Mouse (Mus musculus): ENCODE measurements around the gene Map2. TPM values are rescaled to one million over a fixed set of nuclear protein-coding genes. Genes with fewer than 3 reads are reported as not detected.

The Map2 gene
- total RNA-seq, 2 experiments from 2014 or later, result 1,425 to 1,439 TPM

DNA sequence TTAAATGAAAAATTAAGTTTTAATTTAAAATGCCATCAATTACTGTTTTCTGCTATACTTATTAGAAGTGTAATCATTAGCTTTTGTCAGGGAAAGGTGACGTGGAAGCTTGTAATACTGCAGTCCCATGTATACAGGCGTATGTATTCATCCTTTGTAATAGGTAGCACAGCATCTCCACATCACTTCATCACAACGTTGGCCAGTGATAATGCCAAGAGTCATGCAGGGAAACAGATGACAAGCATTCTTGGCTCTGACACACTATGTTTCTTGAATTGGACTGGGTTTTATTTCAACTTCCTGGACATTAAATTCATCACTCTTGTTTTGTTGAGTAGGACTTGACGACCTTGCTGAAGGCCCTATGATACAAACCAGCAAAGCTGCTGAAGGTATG lies 113.9 kb downstream of the Map2 start:
- intact Hi-C loops (cut with DNase I), result no loop called here
- no peak for DNase-seq

DNA sequence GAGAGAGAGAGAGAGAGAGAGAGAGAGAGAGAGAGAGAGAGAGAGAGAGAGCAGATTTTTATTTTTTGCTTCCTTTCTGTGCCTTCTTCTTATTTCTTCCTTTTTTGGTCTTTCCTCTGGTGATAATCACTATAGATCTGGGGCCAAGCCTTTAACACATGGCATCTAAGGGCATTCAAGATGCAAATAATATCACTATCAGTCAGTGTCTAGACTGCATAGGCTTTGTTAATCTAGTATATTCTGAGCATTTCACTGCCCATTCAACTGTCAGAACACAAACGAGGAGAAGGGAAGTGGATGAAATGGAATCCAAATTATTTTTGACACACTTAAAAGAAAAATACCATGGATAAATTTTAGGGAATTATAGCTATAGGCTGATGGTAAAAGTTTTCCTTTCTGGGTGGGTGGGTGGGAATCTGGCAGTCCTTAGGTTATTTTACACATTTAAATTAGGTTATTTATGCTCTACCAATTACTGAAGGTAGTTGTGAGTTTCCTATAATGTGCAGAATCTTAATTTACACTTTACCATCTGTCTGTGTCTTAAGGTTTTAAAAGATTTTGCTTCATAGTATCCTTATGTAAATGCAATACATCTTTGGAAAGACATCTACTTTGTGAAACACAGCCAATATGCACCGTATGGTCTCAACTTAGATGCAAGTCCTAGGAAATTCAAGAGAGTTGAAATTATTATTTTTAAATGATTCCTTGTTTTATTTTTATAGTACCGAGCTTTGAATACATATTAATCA lies 117.2 kb downstream of the Map2 start:
- intact Hi-C loops (cut with DNase I), result no loop called here
- no peak for DNase-seq

DNA sequence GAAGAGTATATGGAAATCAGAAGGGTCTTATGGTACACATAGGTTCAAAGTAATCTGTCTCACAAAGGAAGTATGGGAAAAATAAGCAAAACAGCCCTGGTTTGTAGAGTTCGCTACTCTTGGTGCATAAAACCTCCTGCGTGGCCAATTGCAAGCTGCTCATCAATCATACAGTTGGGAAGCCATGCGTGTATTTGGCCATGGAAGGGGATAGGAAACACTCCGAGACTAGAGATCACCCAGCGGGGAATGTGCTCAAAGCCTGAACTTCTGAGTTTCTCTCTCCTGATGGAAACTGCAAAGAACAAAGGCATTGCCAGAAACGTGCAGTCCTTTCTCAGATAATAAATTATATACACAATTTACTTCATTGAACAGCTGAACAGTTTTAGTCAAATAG lies 124.3 kb downstream of the Map2 start:
- intact Hi-C loops (cut with DNase I), result no loop called here
- peak; percentile 39 for DNase-seq

DNA sequence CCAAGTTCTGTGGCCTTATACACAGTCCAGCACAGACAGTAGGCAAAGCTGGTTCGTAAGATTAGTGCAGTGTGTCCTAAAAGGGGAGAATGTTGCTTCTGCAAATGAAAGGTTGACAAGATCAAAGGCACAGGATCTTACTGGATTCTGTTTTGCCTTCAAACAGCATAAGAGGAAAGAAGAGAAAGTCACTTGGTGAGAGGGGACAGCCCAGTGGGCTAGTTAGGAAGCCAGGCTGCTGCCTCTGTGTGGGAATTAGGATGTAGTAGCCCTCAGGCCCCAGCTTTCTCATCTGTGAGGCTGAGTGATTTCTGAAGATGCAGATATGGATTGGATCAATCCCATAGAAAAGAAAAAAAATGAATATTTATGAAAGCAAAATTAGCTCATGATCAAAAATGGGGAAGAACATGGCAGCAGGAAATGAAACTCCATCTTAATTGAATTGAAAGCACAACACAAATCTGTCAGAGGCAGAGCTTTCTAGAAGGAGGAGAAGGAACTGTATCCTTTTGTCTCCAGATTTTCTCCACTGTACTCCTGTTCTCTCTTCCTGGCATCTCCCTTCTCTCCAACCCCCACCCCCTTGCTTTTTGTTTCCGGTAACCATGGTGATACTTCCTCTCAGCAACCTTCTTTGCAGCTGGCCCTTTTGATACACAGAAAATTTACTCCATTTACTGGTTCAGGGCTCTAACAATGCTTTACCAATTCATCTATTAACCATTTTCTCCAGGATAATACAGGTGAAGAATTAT lies 145.5 kb downstream of the Map2 start:
- DNase-seq, result peak; percentile 37

DNA sequence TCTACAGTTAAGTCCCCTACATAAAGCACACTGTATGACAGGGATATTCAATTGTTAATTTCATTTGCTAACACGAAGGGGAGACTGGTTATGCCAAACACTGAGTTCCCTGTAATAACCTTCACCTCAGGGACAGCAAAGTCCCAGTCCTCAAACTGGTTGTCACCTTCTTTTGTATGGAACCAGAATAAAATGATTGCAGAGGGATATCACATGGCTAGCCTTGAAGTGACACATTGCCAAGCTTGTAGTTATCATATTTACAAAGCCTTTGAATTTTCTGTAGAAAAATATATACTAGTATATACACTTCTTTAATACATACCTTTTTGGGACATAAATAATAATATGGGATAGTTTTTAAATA lies 146.0 kb downstream of the Map2 start:
- intact Hi-C loops (cut with DNase I), result loop anchor here (10.0 kb wide), 1 partner anchor 206 kb away; no protein-coding TSS in a partner anchor
- no peak for DNase-seq

More for the DNA sequence above, 145.5 kb downstream of the Map2 start:
- intact Hi-C loops (cut with DNase I), result loop anchor here (10.0 kb wide), 1 partner anchor 206 kb away; no protein-coding TSS in a partner anchor

DNA sequence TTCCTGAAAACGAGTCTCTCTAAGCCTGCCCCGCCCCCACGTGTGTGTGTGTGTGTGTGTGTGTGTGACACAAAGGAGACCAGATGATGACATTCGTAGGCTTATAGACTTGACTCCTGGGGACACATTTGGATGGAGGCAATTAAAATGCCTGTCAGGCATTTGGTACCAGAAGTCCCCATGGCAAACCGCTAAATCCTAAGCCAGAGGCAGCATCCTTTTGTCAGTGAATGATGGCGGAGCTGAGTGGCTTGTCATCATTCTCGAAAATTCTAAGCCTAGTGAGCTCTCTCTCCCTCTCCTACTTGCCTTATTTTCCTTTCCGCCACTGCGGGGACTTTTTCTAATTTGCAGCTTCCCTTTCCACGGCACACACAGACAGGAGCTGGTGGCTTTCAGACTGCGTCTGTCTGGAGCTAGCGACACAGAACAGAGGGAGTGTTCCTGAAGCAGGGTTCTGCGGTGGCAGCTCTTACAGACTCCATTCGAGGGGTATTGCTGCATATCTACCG lies 146.6 kb downstream of the Map2 start:
- DNase-seq, result peak; percentile 72
- intact Hi-C loops (cut with DNase I), result loop anchor here (2.0 to 10.0 kb wide), 2 partner anchors 145 to 207 kb away; no protein-coding TSS in a partner anchor

DNA sequence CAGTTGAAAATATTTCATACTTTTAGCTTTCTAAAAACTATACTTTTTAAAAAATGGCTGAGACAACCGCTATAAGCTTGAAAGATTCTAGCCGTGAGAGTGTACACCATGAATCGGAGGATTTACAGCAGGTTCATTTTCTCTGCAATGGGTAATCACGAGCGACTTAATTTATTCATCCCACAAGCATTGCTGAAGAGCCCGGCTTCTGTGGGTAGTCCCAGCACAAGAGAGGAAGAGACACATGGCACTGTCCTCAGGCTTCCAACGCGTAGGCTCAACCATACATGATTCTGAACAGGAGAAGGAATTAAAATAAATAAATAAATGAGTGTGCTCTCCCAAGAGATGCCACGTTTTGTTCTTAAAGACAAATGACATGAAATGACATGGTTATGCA lies 148.4 kb downstream of the Map2 start:
- intact Hi-C loops (cut with DNase I), result loop anchor here (2.0 to 10.0 kb wide), 2 partner anchors 147 to 209 kb away; no protein-coding TSS in a partner anchor
- peak; percentile 43 for DNase-seq

DNA sequence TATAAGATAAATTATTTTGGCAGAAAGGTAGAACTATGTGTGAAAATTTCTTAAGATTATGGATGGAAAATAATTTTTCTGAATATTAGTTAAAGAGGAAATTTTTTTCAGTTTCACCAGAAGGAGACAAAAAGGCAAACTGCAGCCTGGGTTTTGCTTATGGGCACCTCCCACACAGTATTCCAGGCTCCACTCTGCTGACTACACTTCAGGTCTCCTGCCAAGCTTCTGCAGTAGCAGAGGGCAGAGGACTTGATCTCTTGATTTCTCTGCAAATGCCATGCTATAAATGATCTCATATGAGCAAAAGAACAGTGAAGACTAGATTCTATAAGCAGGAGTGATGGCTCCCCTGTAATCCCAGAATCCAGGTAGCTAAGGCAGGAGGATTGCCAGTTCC lies 149.9 kb downstream of the Map2 start:
- no peak for DNase-seq
- intact Hi-C loops (cut with DNase I), result loop anchor here (10.0 kb wide), 1 partner anchor 210 kb away; no protein-coding TSS in a partner anchor

DNA sequence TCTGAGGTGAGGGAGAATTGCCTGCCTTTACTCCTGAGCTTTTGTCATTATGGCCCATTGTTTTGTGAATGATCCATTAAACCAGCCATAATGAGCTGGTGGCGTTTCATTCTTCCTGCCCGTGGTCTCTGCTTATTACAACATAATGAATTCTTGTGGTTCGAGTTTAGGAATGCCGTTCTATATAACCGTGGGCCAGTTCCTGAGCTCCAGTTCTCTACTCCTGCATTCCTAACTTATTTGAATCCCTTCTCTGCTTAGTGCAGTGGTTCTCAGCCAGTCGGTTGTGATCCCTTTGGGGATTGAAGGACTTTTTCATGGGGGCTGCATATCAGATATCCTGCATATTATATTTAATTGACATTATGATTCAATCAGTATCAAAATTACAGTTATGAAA lies 153.9 kb downstream of the Map2 start:
- intact Hi-C loops (cut with DNase I), result loop anchor here (10.0 kb wide), 1 partner anchor 214 kb away; no protein-coding TSS in a partner anchor
- no peak for DNase-seq

DNA sequence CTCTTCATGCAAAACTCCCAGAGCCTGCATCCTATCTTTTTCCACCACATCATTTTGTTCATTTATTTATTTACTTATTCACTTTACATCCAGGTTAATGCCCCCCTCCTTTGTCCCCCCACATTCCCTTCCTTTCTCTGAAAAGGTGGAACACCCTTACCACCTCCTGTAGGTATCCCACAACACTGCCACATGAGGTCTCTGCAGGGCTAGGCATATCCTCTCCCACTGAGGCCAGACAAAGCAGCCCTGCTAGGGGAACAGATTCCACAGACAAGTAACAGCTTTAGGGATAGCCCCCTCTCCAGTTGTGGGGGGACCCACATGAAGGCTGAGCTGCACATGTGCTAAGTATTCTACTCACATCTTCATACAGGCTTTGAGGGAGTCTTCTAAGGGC lies 154.5 kb downstream of the Map2 start:
- DNase-seq, result no peak
- intact Hi-C loops (cut with DNase I), result loop anchor here (10.0 kb wide), 1 partner anchor 215 kb away; no protein-coding TSS in a partner anchor

DNA sequence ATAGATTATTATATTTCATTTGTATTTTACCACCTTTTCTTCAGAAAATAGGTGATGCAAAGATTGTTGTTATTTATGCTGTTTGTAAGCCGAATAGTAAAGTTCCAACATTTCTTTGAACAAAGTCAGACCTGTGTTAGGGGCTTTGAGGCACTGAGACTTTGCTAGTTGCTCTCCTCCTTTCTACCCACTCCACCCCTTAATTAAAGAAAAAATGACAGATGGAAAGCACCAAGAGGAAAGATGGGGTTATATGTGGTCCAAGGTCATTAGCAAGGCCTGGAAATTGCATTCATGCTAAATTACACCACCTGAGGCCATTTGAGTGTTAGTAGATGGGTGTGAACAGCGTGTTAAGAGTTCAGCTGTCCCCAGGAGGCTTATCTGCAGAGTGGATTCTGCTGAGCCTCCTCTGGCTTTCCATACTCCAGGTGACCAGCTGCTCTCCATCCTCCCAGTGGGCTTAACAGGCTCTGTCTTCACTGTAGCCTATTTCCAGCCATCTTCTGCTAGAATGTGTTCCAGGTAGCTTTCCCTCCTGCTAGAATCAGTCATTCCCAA lies 160.7 kb downstream of the Map2 start:
- intact Hi-C loops (cut with DNase I), result no loop called here
- DNase-seq, result no peak

DNA sequence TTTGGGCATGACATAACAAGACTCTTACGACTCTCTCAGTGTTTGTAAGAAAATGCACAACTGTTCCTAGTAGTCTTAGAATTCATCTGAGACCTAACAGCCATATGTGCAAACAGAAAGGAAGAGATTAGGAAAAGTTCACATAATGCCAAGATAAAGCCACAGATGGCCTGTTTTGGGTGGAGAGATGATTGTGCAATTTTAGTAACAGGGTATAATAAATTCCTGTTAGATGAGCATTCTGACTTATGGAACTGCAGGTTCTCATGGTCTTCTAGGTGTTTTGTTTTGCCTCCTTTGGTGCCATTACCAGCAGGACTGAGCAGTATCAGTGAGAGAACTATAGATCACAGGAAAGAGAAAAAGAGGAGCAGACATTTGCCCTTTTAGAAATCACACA lies 164.1 kb downstream of the Map2 start:
- intact Hi-C loops (cut with DNase I), result no loop called here
- DNase-seq, result no peak

DNA sequence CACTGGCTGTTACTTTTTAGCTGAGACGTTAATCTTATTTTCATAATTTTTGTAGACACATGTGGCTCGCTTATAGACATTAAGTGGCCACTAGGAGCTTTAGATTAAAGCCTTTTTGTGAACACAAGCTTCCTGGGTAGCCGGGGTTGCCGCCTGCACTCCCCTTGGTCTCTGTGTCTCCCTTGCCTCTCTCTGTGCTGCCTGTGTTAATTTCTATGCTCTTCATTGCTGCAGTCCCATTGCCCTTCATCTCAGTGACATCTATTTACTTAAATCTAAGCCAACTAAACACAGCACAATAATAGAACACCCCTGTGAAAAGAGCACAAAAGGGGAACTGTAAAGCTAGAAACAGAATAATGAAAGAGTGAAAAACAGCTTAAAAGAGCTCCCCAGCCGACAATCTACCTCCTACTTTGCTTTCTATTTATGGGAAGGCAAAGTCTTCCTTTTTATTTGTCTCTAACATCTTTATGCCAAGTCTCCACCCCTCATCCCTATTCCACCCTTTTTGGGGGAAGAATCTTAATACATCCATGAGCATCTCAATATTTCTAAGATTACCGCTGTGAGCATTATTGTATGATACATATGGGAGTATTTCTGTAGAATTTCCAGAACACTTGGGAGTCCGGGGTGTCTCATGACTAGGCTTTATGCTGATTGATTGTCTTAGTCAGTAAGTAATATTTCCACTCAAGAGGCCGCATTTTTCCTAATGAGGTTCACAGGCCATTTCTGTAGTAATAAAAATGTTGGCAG lies 173.5 kb downstream of the Map2 start:
- intact Hi-C loops (cut with DNase I), result no loop called here
- no peak for DNase-seq

DNA sequence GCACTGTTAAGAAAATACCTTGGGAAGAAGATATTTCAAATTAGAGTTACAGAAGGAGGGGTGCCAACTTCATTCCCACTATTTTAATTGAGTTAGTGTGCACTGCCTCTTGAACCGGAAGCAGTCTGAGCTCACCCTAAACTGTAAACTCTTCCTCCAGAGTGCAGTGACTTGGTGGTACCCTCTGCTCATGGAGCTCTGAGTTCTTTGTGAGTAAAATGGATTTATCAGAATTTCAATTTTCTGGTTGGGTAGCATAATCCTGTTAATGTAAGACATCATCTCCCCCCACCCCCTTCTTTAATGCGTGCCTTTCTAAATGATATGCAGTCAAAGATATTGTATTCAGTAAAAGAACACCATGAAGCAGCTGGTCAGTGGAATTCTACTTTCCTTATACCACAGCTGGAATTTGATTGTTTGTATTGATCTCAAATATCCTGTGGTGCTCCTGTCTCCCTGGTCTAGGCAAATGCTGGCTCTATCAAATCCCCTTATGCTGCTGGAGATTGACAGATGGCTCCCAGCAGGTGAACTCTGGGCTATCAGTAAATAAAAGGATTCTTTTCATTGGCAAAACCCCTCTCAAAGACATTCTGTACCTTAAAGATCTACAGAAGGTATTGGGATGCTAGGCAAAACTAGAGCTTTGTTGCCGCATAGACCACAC lies 174.2 kb downstream of the Map2 start:
- no peak for DNase-seq
- intact Hi-C loops (cut with DNase I), result no loop called here

DNA sequence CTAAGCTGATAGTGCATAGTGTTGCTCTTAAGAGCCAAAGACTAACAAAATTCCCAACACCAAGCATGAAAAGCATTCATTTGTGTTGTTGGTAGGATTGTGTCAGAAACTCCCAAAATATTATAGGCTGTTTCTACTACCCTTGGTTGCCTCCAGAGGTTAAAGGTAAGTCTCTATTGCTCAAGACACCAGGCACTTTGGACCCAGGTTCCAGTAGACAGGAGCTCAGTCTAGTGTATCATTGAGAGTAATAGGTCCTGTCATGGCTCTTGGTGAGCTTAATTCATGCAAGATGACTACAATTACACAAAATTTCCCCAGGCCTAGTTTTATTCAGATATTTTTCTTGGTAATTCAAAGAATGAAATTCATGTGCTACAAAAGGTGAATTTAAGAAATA lies 176.3 kb downstream of the Map2 start:
- DNase-seq, result no peak
- intact Hi-C loops (cut with DNase I), result no loop called here

DNA sequence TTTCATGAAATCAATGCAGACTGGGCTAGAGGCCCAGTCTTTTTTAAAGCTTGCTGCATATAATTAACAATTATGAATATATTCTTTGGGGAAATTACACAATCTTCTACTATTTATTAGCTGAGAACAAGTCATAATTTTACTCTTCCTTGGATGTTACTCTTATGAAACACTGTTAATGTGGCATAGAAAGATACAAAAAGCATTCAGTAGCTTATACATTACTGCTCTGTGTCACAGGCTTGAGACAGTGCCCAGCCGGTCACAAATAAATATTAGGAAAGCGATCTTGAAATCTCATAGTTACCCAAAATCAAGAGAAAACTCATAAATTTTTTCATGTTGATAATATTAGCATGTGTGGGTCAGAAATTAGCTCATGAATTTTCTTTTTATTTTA lies 186.7 kb downstream of the Map2 start:
- intact Hi-C loops (cut with DNase I), result no loop called here
- DNase-seq, result no peak

DNA sequence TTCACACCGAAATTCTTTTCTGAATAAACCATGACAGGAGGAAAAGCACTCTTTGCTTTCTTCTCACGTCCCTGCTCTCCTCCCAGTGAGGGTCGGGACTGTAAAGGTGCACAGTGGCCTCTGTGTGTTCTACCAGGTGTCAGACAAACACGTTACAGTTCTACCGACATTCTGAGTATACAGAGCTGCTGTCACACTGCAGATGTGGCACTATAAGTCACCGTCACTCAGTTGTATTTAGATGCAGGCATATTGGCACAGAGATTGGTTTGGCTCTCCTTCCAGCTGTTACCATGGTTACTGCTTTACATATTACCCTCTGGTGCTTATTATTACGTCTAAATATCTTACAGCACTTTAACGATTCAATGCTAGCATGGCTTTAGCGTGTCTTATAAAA lies 188.2 kb downstream of the Map2 start:
- intact Hi-C loops (cut with DNase I), result no loop called here
- no peak for DNase-seq

DNA sequence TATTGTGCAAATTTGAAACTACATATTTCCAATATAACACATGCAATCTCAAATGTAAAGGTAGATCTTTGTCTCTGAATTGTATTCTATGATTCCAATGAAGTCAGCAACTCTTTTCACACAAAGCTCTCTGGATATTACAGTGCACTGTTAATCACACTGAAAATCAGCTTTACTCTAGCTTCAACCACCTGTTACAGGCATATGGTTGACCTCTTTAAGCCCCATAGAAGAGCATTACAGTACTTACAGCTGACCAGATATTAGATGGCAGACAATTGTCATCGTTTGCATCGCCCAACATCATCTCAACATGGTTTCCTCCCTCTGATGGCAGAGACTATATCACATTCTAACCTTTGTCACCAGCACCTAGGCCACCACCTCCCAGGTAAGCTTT lies 189.3 kb downstream of the Map2 start:
- intact Hi-C loops (cut with DNase I), result no loop called here
- DNase-seq, result no peak

DNA sequence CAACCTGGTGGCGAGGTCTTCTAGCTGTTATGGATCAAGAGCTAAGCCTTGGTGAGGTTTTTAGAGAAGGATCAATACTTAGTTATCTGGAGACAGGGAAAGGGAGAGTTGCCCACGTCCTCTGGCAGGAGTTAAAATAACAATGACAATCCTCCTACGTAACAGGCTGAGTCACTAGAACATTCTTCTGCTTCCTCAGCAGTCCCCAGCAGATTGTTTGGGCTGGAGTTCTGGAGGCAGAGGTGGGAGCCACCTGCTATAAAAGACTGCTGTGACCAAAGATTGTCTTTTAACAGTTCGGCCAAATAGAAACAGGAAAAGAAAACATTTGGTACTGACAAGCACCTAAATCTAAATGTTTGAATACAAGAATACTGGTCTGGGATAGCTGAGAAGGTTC lies 190.5 kb downstream of the Map2 start:
- no peak for DNase-seq
- intact Hi-C loops (cut with DNase I), result no loop called here

DNA sequence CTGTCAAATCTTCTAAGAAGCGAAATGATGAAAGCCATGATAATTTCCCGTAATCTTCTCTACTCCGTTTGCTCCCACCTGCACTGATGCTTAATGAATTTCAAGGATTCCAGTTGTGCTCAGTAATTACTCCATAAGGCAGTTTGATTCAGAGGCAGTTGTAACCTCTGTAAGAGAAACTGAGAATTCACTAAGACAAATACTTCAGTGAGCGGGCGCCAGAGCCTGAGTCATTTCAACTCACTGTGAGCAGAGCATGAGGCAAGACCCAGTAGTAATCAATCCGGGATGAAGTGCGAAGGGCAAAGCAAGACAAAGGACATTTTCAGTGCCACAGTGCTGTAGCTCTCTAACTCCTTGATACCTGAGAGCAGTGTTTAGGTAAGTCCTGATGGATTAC lies 194.4 kb downstream of the Map2 start:
- no peak for DNase-seq
- intact Hi-C loops (cut with DNase I), result no loop called here
